Comparison of ENCODE assay signal across 8 mouse cellular contexts in the genomic region with DNA sequence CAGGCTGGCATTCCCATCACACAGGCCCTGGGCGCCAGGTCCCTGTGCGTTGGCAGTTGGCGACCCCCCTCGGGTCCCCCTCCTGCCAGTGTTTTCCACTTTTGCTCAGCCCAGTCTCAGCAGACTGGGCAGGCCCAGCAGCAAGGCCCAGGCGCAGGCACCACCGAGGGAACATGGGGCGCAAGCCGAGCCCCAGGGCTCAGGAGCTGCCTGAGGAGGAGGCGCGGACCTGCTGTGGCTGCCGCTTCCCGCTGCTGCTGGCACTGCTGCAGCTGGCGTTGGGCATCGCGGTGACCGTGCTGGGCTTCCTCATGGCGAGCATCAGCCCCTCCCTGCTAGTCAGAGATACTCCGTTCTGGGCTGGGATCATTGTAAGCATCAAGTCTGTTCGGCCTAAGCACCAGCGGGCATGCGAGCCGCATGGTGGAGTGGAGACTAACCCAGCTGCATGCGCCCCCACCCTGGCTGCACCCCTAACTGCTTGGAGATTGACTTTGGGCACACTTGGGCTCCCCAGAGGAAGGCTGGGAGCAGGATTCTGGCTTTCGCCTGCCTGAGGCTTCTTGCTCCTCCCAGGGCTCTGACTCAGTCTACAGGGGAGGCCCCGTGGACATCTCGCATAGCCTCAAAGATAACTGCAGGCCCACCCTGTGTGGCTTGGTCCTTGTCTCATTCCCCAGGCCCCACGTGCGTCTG. TPM values are rescaled to one million over a fixed set of nuclear protein-coding genes. Genes with fewer than 3 reads are reported as not detected.
DNase-seq lines count a peak whose midpoint lies in the region; ATAC-seq lines count a peak whose summit lies in the region.
"Had no signal": no experiment of that assay in that cellular context is flagged by ENCODE, and none has a peak within 500 bp of the region (broad histone marks: within the 10 kb centered on the region; RNA-seq: fewer than 3 reads in every experiment).

No protein-coding gene starts in this region.

- intact Hi-C loops in left cerebral cortex, postnatal 4 days (cut with DNase I) = loop anchor here (5.0 kb wide), 1 partner anchor 72 kb away; no protein-coding TSS in a partner anchor

- H3K4me2 ChIP-seq in embryonic facial prominence, embryonic 12.5 days (replicated peaks) = peak overlapping the region; percentile 63
- H3K4me2 ChIP-seq in midbrain, embryonic 11.5 days = peak overlapping the region; percentile 56
- peak overlapping the region; percentile 62 for H3K4me2 ChIP-seq in stomach, embryonic 14.5 days (replicated peaks; ENCODE audit: low read depth, low read length)

- DNase-seq in brain, adult 2 months (ENCODE audit: low read depth, low spot score) = peak; percentile 85
- DNase-seq in heart, adult 18-20 months = peak; percentile 88 to 90
- peak; percentile 86 for DNase-seq in kidney, adult 18-20 months
- peak; percentile 88 for DNase-seq in left cerebral cortex, postnatal 4 days
- DNase-seq in midbrain, embryonic 11.5 days (ENCODE audit: low spot score, missing footprints) = peak; percentile 97

- peak overlapping the region; percentile 45 for H3K4me3 ChIP-seq in embryonic facial prominence, embryonic 12.5 days
- peak overlapping the region; percentile 36 for H3K4me3 ChIP-seq in midbrain, embryonic 11.5 days (ENCODE audit: low read depth, low read length)
- peak overlapping the region; percentile 39 for H3K4me3 ChIP-seq in stomach, embryonic 14.5 days (ENCODE audit: low read depth, low read length)
- H3K4me3 ChIP-seq: megakaryocyte, embryonic 14.5 days had no signal

- no peaks in the 10 kb centered on the region for H3K9me3 ChIP-seq in embryonic facial prominence, embryonic 12.5 days
- H3K9me3 ChIP-seq in midbrain, embryonic 11.5 days (ENCODE audit: control insufficient read depth, low read length) = no peaks in the 10 kb centered on the region
- no peaks in the 10 kb centered on the region for H3K9me3 ChIP-seq in stomach, embryonic 14.5 days (ENCODE audit: control insufficient read depth, low read depth, low read length)

- H3K27ac ChIP-seq in embryonic facial prominence, embryonic 12.5 days = peak overlapping the region; percentile 87
- peak overlapping the region; percentile 60; the same call in 1 of the 2 replicates for H3K27ac ChIP-seq in midbrain, embryonic 11.5 days (ENCODE audit: low read depth, low read length)
- peak overlapping the region; percentile 79 for H3K27ac ChIP-seq in stomach, embryonic 14.5 days (ENCODE audit: low read length)

- H3K36me3 ChIP-seq in embryonic facial prominence, embryonic 12.5 days = no peaks in the 10 kb centered on the region
- no peaks in the 10 kb centered on the region for H3K36me3 ChIP-seq in midbrain, embryonic 11.5 days (ENCODE audit: control insufficient read depth, insufficient read depth, low read length)
- H3K36me3 ChIP-seq in stomach, embryonic 14.5 days (ENCODE audit: control insufficient read depth, insufficient read depth, low read length) = no peaks in the 10 kb centered on the region

- no peaks in the 10 kb centered on the region for H3K27me3 ChIP-seq in embryonic facial prominence, embryonic 12.5 days
- no peaks in the 10 kb centered on the region for H3K27me3 ChIP-seq in midbrain, embryonic 11.5 days (ENCODE audit: control insufficient read depth, insufficient read depth, low read length)
- H3K27me3 ChIP-seq in stomach, embryonic 14.5 days (ENCODE audit: control insufficient read depth, insufficient read depth, low read length) = no peaks in the 10 kb centered on the region

- H3K9ac ChIP-seq in embryonic facial prominence, embryonic 12.5 days = peak overlapping the region; percentile 78
- H3K9ac ChIP-seq in midbrain, embryonic 11.5 days (ENCODE audit: low read length) = peak overlapping the region; percentile 76
- peak overlapping the region; percentile 40 for H3K9ac ChIP-seq in stomach, embryonic 14.5 days (replicated peaks; ENCODE audit: low read depth, low read length)

- peak; percentile 94 for ATAC-seq in embryonic facial prominence, embryonic 12.5 days (ENCODE audit: insufficient number of reproducible peaks, insufficient read depth, low FRiP score, low TSS enrichment)
- peak; percentile 93 for ATAC-seq in midbrain, embryonic 11.5 days (ENCODE audit: low FRiP score)
- ATAC-seq in stomach, embryonic 14.5 days (ENCODE audit: insufficient number of reproducible peaks, insufficient read depth, low FRiP score, low read depth) = peak; percentile 90

- WGBS in embryonic facial prominence, embryonic 12.5 days = 6% methylated on average over 28 of the region's 28 CpGs
- WGBS in midbrain, embryonic 11.5 days = 8% methylated on average over 26 of the region's 28 CpGs
- 7% methylated on average over 28 of the region's 28 CpGs for whole genome bisulfite sequencing in stomach, embryonic 14.5 days

- peaks cover 14% of the 10 kb centered on the region; the same call in 1 of the 2 replicates for H3K4me1 ChIP-seq in embryonic facial prominence, embryonic 12.5 days
- H3K4me1 ChIP-seq in midbrain, embryonic 11.5 days (ENCODE audit: control insufficient read depth, insufficient read depth, low read length) = peaks cover 7% of the 10 kb centered on the region
- peaks cover 13% of the 10 kb centered on the region for H3K4me1 ChIP-seq in stomach, embryonic 14.5 days (ENCODE audit: control insufficient read depth, insufficient read depth, low read length)

RNA-seq across cellular contexts. Expression of gene Sspn, which starts 2.7 kb away (rescaled TPM):
- polyA plus RNA-seq in embryonic facial prominence, embryonic 12.5 days (2016; fragmentation: Nextera tagmentation; extraction: Ambion mirVana) = 10.6 and 11.7 TPM in 2 replicates
- total RNA-seq in heart, adult 18-20 months (2021) = 100 to 1,000 TPM in 1 of 2 experiments, 10 to 100 TPM in 1; 99.7 to 102 TPM
- 1 to 10 TPM; 3.3 to 4.0 TPM for total RNA-seq in left cerebral cortex, postnatal 4 days (2021)
- 2.6 and 3.1 TPM in 2 replicates for polyA plus RNA-seq in midbrain, embryonic 11.5 days (2014; fragmentation: Nextera tagmentation; extraction: Ambion mirVana)
- 10.0 and 10.3 TPM in 2 replicates for polyA plus RNA-seq in stomach, embryonic 14.5 days (2014; fragmentation: Nextera tagmentation; extraction: Ambion mirVana)

Comparison
In these comparisons a context has a peak if more than half of its experiments do, and no peak if none do; other contexts are left out.
1. Peak in every context shown above with its lines: DNase-seq, ATAC-seq, H3K4me3 ChIP-seq and H3K27ac ChIP-seq.